Mouse (Mus musculus): ENCODE data around the gene Rimklb. TPM values are rescaled to one million over a fixed set of nuclear protein-coding genes. Genes with fewer than 3 reads are reported as not detected.

Rimklb gene
- polyA plus RNA-seq, 1 experiment = not detected

GRCm38 (mm10) chr6:122512914-122513878 lies 14.6 kb upstream of the Rimklb start:
- no peak for TF ChIP-seq GATA1 (IDR thresholded peaks at IDR 0.05; ENCODE audit: low read length)

- no peak for TF ChIP-seq GATA1 (IDR thresholded peaks at IDR 0.05; ENCODE audit: low read length)
Measured at GRCm38 (mm10) chr6:122508494-122508893, 9.9 kb upstream of the Rimklb start.

GRCm38 (mm10) chr6:122505545-122505944 lies 7.0 kb upstream of the Rimklb start, which contains the start of gene Mfap5:
Gene Mfap5 (plus strand): TSS chr6:122505845.
- no peak for TF ChIP-seq GATA1 (IDR thresholded peaks at IDR 0.05; ENCODE audit: low read length)

- no peak for TF ChIP-seq GATA1 (IDR thresholded peaks at IDR 0.05; ENCODE audit: low read length)
Measured at GRCm38 (mm10) chr6:122505041-122505440, 6.5 kb upstream of the Rimklb start.

- no peak for TF ChIP-seq GATA1 (IDR thresholded peaks at IDR 0.05; ENCODE audit: low read length)
Measured at GRCm38 (mm10) chr6:122496501-122496900, 2.1 kb downstream of the Rimklb start.

GRCm38 (mm10) chr6:122495082-122495881 lies 3.3 kb downstream of the Rimklb start:
- TF ChIP-seq GATA1 (IDR thresholded peaks at IDR 0.05; ENCODE audit: low read length) = no peak

DNA sequence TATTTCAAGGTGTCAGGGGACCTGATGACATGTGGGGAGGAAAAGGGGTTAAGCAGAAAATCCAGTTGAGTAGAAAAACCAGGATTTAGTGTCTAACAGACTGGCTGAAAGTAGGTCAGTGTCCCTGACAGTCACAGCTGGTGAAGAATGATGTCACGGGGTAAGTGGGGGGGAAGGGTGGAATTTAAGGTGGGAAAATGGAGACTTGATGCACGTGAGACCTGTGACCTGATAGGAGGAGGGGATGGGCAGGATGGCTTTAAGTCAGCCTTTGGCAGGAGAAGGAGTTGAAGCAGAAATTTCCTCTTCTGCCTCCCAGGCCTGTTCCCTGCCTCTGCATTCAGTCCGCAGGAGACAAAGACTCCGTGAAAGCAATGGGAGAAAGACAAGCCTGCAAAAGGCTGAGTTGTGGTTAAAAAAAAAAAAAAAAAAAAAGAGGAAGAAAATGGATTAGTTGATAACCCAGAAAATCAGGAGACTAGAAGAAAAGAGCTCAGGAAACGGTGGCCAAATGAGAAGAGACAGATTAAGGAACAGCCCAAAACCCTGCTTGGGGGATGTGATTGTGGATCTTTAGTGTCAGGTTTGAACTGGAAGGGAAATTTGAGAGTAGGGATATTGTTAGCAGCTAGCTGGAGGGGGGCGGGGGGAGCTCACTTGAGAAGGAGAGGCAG lies 4.6 kb downstream of the Rimklb start:
- no peak for TF ChIP-seq GATA1 (IDR thresholded peaks at IDR 0.05; ENCODE audit: low read length)

- no peak for TF ChIP-seq GATA1 (IDR thresholded peaks at IDR 0.05; ENCODE audit: low read length)
Measured at GRCm38 (mm10) chr6:122492479-122492878, 6.1 kb downstream of the Rimklb start.

DNA sequence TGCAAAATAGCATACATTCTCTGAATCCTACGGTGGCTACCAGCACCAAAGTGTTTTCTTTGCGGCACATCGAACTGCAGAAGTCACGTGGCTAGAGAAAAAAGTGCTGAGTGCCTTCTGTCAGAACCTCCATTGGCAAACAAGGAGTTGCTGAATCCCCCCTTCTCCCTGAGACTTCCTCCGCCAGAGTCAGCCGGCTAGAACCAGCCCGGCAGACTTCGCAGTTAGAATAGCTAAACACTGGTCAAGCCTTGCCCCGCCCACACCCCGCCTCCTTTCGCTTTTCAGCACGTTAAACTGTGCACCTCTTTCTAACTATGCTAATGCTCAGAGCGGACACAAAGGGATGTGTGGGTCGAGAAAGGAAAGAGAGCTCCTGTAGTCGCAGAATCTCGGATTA lies 7.0 kb downstream of the Rimklb start:
- TF ChIP-seq GATA1 (IDR thresholded peaks at IDR 0.05; ENCODE audit: low read length) = no peak

- TF ChIP-seq GATA1 (IDR thresholded peaks at IDR 0.05; ENCODE audit: low read length) = no peak
Measured at GRCm38 (mm10) chr6:122490929-122491512, 7.5 kb downstream of the Rimklb start.

DNA sequence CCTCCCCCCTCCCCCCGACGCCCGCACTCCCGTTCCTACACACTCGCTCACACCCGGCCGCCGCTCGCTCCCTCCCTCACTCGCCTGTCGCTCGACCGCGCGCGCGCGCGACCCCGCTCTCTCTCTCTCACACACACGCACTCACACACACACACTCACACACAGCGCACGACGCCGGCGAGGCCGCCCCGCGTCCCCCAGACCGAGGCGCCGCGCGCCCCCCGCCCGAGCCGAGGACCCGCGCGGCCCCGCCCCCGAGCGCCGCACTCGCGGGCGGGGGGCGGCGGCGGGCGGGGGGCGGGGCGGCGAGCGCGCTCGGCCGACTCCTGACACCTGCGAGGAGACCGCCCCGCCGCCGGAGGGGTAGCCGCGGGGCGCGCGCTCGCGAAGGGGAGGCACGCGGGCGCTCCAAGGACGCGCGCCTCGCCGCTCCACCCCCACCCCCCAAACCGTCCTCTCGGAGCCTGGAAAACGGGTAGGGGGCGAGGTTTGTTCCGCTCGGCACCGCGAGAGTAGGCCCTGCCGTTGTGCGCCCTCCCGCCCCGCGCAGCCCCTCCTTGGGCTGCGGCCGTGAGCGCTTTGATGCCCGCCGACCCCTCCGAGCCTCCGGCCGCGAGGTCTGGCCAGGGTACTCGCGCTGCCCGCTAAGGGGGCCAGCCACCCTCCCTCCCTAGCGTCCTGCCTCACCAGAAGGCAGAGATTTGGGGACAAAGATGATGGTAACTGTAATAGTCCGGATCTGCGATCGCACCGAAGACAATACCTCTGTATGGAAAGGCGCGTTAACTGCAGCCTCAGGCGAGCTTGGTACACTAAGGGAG lies 12.1 kb downstream of the Rimklb start:
- no peak for TF ChIP-seq GATA1 (IDR thresholded peaks at IDR 0.05; ENCODE audit: low read length)

DNA sequence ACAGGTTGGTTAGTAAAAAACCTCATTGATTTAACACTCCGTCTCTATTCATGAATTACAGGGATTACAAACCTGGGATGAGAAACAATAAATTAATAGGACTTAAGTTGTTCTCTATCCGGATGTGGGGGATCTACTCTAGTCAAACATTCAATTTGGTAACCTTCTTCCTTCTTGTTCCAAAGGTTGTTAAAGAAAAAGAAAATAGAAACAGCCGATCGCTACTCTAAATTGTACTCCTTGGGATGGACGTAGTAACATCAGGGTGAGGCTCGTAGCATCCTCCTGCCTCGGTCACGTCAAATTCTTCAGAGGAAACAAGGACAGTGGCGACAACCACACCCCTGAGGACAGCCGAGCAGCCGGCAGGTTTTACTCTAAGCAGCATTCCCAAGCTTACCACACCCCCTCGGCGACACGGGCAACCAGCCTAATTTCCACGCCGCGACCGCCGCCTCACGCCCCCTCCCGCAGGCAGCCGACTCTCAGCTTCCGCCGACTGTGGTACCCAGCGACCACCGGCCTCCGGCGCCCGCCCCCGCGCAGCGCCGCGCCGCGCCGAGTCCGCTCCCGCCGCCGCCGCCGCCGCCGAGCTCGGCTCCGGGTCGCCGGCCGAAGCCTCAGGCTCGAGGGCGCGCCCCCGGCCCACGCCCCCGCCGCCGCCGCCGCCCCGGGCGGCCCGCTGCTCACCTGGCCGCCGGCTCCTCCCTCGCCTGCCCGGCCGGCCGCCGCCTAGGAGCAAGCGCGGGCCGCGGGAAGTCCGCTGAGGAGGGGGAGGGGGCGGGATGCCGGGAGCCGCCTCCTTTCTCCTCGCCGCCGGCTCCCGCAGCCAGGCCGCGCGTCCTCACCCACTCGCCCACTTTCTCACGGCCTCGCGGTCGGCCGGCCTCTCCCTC lies 12.9 kb downstream of the Rimklb start:
- no peak for TF ChIP-seq GATA1 (IDR thresholded peaks at IDR 0.05; ENCODE audit: low read length)

GRCm38 (mm10) chr6:122478062-122478461 lies 20.5 kb downstream of the Rimklb start:
- no peak for TF ChIP-seq GATA1 (IDR thresholded peaks at IDR 0.05; ENCODE audit: low read length)
